Mouse (Mus musculus) gastrocnemius, adult 18-20 months (tissue): Measurements from ENCODE around the gene Setd4. TPM values are rescaled to one million over a fixed set of nuclear protein-coding genes. Genes with fewer than 3 reads are reported as not detected.
"Not testable (repeated sequence)": the region's sequence is repeated elsewhere in the genome, so short reads cannot be mapped to it uniquely, and the experiment has no call there.

ENCODE experiments used
- DNase-seq: peaks from one replicate; pipeline ENCODE4 v3.0.0; 2021; ENCODE audit warnings: low spot score
- long read RNA-seq, 2 experiments: library from polyadenylated mRNA; stranded (forward); transcript quantifications; one replicate each; pipeline ENCODE4 v2.0.0; 2021
- total RNA-seq, 2 experiments: library from RNA; stranded (reverse); gene quantifications; 2 replicates each; pipeline ENCODE4 v1.2.3; 2021

The Setd4 gene
- 1 to 10 TPM in 1 of 2 experiments, under 1 TPM in 1; 0.68 to 1.0 TPM for total RNA-seq
- long read RNA-seq, experiment 1, result 0 reads
- long read RNA-seq, experiment 2, result 0 reads

DNA sequence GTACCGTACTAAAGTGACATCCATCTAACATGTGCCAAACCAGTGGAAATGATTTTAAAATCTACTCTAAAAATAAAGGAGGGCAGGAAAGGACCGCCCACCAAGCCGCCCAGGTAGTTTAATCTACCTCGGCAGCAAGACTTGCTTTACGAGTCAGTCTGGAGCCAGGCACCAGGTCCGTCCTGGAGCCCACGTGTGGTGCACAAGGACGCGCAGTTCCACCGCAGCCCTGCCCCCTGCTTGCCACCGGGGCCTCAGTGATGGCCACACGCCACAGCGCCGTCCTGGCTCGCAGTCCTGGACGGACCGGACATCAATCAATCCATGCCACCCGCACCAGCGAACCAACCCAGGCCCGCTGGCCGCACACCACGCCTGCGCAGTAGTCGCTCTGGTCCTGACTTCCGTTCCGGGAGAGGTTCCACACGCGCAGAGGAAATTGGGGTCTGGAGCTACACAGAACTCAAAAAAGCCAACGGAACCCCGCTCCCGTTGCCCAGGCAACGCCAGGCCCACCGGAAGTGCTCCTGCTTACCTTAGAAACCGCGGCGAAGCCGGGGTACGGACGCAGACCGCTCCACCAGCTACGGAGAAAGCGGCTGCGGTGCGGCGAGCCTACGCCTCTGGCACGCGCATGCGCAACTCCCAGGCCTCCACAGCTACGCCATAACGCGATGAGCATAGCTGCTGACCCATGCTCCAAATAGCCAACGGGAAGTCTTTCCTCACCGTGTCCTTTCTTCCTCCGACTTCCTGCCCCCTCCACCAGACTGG is at the start of gene Setd4:
TSS of gene Setd4 (minus strand) at position 625 of the 774 bp plus-strand sequence.
- peak; percentile 95 for DNase-seq

DNA sequence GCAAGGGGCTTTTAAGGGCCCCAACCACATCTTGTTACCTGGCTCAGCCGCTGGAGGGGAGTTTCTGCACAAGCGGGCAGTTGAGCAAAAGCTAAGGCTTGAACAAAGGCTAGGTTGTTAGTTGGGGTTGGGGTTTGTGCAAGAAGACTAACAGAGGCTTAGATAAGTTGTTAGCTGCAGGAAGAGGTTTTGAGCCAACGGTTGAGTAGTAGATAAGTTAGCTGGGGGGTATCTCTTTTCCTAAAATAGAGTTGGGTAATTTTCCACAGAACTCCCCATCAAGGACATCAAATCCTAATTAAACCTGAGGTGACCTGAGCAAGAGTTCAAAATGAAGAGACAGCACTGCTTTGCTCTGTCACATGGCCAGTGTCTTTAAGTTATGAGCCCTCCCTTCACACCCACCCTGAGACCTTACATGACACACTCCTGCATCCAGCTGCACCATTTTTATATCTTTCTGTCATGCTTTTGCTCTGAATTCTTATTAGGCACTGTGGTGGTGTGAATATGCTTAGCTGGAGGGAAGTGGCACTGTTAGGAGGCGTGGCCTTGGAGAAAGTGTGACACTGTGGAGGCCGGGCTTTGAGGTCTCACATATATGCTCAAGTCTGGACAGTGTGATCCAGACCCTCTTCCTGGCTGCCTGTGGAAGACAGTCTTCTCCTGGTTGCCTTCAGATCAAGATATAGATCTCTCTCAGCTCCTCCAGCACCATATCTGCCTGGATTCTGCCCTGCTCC is 44.7 kb upstream of the Setd4 start:
- DNase-seq, result no peak

DNA sequence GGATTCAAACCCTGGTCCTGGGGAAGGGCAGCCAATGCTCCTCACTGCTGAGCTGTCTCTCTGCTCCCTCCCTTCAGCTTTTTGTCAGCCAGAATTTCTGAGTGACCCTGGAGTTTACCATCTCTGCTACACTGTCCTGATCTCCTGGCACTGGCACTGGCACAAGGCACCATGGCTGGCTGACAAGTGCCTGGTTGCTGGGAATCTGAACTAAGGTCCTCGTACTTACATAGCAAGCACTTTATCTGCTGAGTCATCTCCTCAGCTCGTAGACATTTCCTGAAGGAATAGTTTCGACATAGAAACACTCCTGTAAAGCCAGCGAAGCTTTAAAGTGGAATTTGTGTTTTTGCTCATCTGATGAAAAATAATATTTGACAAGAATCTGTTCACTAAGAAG is 40.1 kb upstream of the Setd4 start:
- DNase-seq, result no peak

DNA sequence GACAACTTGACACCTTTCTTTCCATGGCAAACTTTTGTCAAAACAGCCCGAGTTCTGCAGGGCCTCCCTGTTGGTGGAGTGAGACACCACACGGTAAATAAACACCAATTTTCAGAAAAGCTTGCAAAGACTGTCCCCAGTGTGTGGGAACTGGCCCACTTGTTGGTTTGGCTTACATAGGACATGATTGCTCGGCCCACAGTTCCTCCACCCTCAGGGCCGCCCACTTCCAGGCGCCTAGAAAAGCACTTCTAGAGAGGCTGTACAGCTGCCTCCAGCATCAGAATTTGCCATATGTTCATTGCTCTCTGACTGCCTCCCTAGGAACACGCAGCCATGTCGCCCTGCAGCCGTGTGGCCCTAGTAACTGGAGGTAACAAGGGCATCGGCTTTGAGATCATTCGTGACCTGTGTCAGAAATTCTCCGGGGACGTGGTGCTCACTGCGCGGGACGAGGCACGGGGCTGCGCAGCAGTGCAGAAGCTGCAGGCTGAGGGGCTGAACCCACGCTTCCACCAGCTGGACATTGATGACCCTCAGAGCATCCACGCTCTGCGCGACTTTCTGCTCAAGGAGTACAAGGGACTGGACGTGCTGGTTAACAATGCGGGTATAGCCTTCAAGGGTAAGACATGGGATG is 24.0 kb upstream of the Setd4 start, which contains the start of gene Gm5678:
TSS of gene Gm5678 (plus strand) at position 337 of the 640 bp plus-strand sequence.
- no peak for DNase-seq

DNA sequence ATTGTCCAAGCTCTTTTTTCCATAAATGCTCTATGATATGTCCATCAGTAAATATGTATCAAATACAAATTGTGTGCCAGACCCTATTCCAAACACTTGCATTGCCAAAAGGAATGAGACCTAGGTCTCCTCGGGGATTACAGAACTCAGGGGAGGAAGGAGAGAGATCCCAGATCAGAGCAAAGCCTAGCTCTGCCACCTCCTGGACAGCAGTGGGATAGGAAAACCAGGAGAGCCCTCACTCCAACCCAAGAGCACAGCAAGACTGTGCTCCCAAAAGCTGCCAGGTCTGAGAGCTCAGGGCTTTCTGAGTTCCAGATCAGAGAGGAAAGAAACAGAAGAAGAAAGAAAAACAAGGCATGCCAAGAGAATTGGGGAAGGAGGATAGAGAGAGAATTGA is 22.9 kb upstream of the Setd4 start:
- DNase-seq, result no peak

DNA sequence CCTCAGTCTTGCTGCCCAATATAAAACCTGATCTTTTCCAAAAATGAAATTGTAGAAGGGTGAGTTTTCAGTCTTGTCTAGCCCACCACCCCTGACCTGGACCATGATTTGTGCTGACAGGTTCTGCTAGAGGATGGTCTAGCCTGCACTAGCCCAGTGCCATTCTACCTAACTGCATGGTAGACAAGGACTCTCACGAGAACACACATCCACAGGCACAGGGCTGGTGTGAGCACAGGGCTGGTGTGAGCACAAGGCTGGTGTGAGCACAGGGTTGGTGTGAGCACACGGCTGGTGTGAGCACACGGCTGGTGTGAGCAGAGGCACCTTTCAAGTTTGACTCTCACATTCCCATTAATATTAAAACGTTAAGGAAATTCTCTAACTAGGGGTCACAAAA is 20.8 kb upstream of the Setd4 start:
- DNase-seq, result no peak

DNA sequence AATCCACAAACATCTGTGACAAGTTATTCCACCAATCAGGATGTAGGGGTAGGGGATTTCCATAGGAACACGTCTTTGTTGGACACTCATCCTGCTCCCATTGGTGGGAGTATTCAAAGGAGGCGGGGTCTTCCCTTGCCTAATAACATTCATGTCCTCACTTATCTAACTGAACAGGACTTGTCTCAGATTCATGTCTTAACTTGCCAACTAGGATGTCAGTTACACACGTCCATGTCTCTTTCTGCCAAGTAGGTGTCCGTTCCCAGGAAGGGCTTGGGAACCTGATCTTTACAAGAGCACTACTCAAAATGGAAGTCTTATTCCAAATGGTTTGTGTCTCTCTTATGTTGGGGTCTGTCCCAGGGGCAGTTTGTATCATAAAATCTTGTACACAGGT is 19.9 kb upstream of the Setd4 start:
- not testable (repeated sequence) for DNase-seq

DNA sequence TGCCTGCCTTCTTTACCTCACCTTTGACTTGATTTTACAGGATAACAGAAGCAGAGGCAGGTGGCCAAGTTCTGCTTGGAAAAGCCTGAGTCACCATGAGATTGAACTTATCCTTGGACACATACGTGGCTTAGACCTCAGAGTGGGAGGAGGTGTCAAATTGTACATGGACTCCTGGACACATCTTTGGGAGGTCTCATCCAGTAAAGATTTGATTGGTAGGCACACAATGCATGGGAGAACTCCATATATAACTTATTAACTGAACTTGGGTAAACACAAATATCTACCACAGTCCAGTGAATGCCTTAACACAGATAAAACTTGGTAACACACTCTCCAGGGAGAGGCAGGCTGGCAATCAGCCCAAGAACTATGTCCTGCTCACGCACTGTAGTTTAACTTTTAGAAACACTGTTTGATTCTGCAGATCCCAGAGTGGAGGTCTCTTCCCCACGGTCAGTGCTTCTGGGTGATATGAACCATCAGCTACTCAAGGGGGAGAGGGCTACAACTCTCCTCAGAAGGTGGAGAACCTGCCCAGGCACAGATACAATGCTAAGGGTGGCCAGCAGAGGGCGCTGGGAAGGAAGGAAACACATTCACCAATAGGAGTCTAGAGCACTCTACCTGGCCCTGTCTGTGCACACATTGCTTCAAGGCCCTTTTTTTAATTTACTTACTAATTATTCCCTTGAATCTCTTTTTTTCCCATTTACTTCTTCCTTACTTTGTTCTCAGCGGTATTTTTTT is 11.4 kb upstream of the Setd4 start:
- DNase-seq, result peak; percentile 79

DNA sequence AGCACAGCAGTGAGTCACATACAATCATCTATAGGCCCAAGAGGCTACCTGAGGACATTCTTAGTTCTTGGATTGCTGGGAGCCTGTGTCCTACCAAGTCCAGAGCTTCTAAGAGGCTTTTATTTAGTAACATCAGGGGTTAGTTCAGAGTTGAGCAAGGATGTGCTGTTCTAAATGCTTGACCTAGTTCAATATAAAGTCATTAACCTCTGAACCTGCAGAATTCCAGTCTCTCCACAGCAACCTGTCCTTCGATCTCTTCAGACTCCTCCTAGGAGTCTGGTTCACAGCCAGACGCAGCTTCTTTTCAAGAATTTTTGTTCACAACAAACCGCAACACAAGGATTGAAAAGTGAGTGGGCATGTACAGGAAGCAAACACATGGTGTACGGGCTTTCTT is 7.1 kb upstream of the Setd4 start:
- DNase-seq, result no peak

DNA sequence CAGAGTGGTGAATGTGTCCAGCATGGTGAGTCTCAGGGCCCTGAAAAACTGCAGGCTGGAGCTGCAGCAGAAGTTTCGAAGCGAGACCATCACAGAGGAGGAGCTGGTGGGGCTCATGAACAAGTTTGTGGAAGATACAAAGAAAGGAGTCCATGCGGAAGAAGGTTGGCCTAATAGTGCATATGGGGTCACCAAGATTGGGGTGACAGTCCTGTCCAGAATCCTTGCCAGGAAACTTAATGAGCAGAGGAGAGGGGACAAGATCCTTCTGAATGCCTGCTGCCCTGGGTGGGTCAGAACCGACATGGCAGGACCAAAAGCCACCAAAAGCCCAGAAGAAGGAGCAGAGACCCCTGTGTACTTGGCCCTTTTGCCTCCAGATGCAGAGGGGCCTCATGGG is 5.9 kb upstream of the Setd4 start:
- no peak for DNase-seq

DNA sequence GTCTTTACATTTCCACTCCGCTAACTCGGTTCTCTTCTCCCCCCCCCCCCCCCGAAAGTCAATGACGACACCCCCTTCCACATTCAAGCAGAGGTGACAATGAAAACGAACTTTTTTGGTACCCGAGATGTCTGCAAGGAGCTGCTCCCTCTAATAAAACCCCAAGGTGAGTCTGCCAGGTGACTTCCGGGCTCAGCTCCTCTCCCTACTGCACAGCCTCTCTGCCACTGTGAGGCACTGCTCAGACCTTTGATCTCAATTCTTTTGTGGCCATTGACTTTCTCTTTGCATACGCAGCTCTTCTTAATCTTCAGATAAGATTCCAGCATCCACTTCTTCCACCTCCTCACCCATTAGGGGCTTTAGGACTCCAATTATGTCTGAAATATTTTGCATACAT is 4.9 kb upstream of the Setd4 start:
- no peak for DNase-seq

DNA sequence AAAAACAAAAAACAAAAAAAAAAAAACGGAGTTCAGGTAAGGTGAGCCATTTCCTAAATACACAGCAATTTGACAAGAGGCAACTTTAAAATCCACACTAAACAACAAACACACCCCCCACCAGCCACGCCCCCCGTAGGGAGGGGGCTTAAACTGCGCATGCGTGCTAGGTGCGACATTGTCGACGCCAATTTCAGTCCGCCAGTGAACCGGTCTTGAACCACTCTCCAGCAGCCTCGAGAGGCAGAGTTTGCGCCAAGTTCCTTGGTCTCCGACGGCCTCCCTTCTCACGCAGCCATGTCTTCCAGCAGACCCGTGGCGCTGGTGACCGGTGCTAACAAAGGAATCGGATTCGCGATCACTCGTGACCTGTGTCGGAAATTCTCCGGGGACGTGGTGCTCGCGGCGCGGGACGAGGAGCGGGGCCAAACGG is 3.8 kb upstream of the Setd4 start:
- peak; percentile 86 for DNase-seq

DNA sequence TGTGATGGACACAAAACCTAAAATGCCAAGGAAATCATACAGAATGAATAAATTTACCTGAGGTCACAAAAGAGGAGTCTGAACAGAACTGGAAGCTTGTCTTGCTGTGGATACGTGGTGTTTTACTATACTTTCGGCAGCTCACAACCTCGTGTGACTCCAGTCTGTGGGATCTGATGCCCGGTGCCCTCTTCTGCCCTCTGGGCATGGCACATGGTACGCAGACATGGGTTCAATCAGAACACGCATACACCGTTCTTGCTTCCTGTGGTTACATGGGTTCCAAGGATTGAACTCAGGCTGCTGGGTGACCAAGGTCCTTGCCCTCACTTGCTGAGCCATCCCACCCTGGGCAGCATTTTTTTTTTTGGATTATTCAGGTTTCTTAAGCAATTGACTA is 2.3 kb upstream of the Setd4 start:
- DNase-seq, result no peak

DNA sequence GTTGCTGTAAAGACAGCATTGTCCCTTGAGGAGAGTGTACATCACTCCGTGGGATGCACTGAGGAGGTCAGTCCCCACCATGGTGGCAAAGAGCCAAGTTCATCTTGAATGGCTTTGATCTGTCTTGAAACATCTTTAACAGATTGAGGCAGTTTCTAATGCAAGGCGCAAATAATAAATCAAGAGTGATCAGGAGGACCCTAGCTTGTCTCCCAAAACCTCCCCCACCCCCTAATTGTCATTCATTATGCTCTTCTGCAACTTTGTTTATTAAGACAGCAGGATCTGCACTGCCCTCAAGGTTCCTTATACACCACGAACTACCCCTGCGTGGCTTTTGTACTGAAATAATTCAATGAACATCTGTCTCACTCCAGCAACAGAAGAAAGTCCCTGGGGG is 1.7 kb upstream of the Setd4 start, which contains the start of gene Cbr1:
TSS of gene Cbr1 (plus strand) at position 301 of the 400 bp plus-strand sequence.
- DNase-seq, result no peak

DNA sequence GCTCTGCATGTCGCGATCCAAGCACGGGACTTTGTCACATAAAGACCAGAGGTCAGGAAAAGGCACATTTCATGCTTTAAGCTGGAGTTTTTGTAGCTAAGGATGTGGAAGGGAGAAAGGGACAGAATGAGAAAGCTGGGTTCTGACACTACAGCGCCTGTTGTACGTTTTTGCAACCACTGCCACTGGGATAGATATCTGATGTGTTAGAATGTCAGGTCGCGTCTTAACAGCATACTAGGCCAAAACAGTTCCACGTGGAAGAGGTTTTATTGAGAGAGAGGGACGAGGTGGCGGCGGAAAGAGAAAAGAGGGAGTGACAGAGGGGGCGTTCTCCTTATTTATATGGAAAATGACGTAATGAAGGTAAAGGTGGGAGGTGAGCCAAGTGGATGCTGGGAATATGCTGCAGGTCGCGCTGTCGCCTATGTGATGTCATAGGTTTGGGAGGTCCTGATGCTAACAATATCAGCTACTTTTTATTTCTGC is 662 bp upstream of the Setd4 start:
- no peak for DNase-seq

DNA sequence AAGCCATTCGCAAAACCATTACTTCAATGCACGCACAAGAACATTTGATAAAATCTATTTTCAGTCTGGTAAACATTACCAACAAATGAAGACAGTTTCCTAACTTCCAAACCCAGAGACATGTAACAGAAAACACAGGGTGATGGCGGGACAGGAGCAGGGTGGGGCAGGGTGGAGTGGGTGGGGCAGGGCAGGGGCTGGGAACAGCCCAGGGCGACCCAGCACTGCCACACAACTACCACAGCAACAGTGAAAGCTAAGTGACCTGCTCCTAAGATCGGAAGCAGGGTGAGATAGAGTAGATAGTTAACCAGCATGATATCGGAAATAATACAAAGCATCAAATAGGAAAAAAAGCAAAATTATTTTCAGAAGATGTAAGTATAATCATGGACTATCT is 4.4 kb downstream of the Setd4 start:
- no peak for DNase-seq

DNA sequence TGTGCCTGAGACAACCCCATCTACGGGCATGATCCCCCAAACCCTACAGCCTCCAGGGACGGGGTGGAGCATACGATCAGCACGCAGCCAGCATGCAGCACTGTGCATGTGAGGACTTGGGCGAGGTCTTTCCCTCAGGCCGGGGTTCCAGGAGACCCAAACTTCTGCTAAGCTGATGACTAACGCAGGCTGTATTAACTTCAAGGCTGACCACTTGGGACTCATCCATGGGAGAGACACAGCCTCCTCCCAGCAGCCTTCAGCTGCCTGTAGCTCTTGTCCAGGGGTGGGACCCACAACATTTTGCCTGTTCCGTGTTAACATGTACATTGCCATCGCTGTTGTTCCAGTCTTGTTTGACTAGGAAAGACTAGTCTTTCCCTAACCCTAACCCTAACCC is 6.3 kb downstream of the Setd4 start:
- DNase-seq, result no peak

DNA sequence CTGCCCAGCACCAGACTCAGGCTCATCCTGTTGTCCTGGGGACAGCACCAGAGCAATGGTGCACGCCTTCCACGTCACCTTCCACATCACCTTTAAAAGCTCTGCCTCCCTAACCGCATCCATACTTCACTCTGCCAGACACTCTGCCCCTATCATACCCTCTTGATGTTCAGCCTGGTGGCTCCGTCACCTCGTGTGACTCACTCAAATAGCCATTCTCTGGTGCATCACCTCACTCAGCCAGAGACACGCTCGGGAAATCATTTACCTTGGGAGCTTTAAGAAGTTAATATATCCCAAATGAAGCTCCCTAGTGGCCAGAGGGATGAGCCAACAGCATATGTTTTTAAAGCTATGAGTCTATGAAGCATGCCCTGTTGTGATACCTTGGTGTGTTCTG is 7.1 kb downstream of the Setd4 start:
- no peak for DNase-seq

DNA sequence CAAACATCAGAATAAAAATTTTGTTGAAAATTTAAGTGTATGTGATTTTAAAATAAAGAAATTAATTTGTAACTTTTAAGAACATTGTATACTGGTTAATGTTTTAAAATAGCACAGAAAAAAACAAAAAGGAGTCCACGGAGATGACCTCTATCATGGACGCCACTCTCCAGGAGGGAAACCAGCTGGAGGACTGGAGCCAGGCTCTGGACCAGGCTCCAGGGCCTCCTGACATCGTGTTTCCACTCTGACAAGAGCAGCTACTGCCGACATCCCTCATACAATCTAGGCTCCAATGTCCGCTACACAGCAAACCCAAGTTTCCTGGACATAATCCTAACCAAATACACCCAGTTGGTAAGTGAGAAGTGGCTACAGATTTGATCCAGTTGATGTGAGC is 8.1 kb downstream of the Setd4 start:
- no peak for DNase-seq

DNA sequence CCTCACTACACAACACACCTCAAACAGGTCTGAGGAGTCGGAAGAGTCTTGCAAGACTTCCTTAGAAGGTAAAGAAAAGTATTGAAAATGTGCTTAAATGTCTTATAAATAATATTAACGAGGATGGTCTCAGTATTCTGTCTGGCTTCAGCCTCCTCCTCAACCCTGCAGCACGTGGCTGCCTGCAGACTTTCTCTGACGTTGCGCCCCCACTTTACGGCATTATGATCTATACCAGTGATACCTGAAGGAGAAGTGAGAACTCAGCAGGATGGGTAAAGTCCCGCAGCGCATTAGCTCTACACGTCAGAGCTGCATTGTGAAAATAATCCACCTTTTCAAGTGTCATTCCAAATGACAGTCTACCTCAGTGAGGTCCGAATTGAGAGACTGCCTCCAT is 9.4 kb downstream of the Setd4 start:
- no peak for DNase-seq

DNA sequence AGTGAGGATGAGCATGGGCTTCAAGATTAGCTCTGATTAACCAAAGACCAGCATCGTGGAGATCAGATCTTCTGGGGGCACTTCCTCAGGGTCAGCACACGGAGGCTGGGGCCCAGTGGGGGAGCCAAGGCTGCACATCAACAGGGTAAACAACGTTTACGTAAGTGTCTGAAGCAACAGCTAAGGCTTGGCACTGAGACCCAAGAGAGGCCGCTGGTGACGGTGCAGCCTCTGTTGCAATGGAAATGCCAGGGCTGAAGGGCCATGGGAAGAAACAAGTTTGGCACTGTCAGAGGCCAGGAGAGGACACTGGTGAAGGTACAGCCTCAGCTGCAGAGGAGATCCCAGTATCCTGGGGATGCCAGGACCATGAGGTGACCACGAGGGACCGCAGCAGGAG is 10.5 kb downstream of the Setd4 start:
- DNase-seq, result no peak
